Mouse (Mus musculus) leukemia stem cell, adult 10-12 weeks (primary cell): ENCODE measurements around the gene Tspan5. TPM values are rescaled to one million over a fixed set of nuclear protein-coding genes. Genes with fewer than 3 reads are reported as not detected.

Experiments
- polyA plus RNA-seq: library from polyadenylated mRNA; stranded (reverse); fragments of >175 nt; gene quantifications from 2 replicates; pipeline ENCODE4 v1.2.3, GENCODE M21; 2012; ENCODE audit warnings: low replicate concordance

Gene Tspan5
- 1.7 and 3.5 TPM in 2 replicates for polyA plus RNA-seq

GRCm38 (mm10) chr3:138741649-138742565 lies at the start of gene Tspan5:
Tspan5 (plus strand) TSS chr3:138742195.

Other genes starting within 250 kb of the Tspan5 start
- 1.4 and 8.2 TPM in 2 replicates for gene Eif4e, start 216.0 kb upstream of the Tspan5 start, polyA plus RNA-seq